Mouse (Mus musculus): ENCODE results near the gene Ms4a3.

Ms4a3 gene

DNA sequence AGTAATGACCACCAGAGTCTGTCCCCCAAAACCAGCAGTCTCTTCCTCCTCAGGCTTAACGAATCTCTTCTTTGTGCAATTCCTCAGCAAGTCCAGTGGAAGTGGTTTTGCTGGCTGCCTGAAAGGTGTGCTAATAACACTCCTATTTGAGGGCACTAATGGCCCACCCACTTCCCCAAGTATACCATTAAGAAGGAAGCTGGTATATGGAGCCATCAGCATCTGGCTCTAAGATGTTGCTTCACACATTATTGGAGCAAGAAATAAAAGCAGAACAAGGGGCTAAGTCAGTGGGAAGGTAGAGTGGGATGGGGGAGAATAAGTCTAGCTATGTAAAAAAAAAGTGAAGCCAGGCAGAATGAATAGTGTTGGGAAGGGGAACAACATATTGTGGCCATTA is at the start of gene Ms4a3:
Ms4a3 (minus strand) TSS at position 120 of the 400 bp plus-strand sequence.
- DNase-seq (ENCODE audit: low spot score) = no peak

- DNase-seq (ENCODE audit: low spot score) = no peak
Observed at GRCm38 (mm10) chr19:11661562-11661961, 20.9 kb upstream of the Ms4a3 start.

- DNase-seq (ENCODE audit: low spot score) = no peak
Observed at GRCm38 (mm10) chr19:11660459-11660858, 19.8 kb upstream of the Ms4a3 start, which contains the start of gene Oosp2. Gene Oosp2 (minus strand): TSS chr19:11660559.

GRCm38 (mm10) chr19:11659142-11659541 is 18.5 kb upstream of the Ms4a3 start:
- DNase-seq (ENCODE audit: low spot score) = no peak

- no peak for DNase-seq (ENCODE audit: low spot score)
Observed at GRCm38 (mm10) chr19:11649564-11649963, 8.9 kb upstream of the Ms4a3 start.

DNA sequence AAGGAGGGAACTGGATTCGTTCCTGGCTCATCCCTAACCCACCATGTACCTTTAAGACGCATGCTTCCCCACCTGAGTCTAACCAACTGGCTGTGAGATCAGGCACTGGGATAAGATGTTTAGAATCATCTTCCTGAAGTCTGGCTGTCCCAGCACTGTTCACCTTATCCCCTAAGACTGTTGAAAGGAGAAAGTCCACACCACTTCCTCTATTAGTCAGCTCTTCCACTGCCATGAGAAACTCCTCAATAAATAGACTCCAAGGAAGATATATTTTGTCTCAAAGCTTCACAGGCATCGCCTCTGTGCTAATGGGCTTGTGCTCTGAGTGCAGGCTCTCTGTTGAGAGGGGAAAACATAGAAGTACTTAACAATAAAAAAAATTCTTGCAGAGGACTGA is 5.5 kb upstream of the Ms4a3 start:
- DNase-seq (ENCODE audit: low spot score) = no peak

GRCm38 (mm10) chr19:11639038-11639437 is 1.6 kb downstream of the Ms4a3 start:
- no peak for DNase-seq (ENCODE audit: low spot score)

DNA sequence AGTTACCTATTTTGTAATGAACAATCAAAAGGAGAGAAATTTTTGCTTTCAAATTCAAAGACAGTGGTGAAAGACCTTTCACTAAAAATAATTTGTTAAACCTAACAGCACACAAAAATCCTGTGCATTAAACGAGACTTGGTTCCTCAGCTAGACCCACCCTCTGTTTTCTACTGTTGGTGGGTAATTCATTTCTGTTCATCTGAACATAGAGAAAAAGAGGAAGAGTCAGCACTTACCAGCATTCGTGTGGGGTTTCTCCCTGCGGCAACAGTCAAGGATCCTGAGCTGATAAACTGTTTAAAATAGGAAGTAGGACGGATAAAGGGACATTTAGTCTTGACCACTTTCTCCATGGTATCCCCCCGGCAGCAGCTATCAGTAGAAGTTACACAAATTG is 5.1 kb downstream of the Ms4a3 start:
- DNase-seq (ENCODE audit: low spot score) = no peak

GRCm38 (mm10) chr19:11634330-11634729 is 6.3 kb downstream of the Ms4a3 start:
- no peak for DNase-seq (ENCODE audit: low spot score)

GRCm38 (mm10) chr19:11633732-11634131 is 6.9 kb downstream of the Ms4a3 start:
- no peak for DNase-seq (ENCODE audit: low spot score)

- no peak for DNase-seq (ENCODE audit: low spot score)
Observed at GRCm38 (mm10) chr19:11625231-11625630, 15.4 kb downstream of the Ms4a3 start.

- no peak for DNase-seq (ENCODE audit: low spot score)
Observed at GRCm38 (mm10) chr19:11624800-11625199, 15.9 kb downstream of the Ms4a3 start.

GRCm38 (mm10) chr19:11623551-11623950 is 17.1 kb downstream of the Ms4a3 start, which contains the start of gene Ms4a2:
Gene Ms4a2 (minus strand): TSS chr19:11623719.
- DNase-seq (ENCODE audit: low spot score) = no peak

- no peak for DNase-seq (ENCODE audit: low spot score)
Observed at GRCm38 (mm10) chr19:11617983-11618382, 22.7 kb downstream of the Ms4a3 start.

- DNase-seq (ENCODE audit: low spot score) = no peak
Observed at GRCm38 (mm10) chr19:11614805-11615204, 25.8 kb downstream of the Ms4a3 start.

- no peak for DNase-seq (ENCODE audit: low spot score)
Observed at GRCm38 (mm10) chr19:11613776-11614443, 26.7 kb downstream of the Ms4a3 start.

GRCm38 (mm10) chr19:11613084-11613483 is 27.6 kb downstream of the Ms4a3 start:
- DNase-seq (ENCODE audit: low spot score) = no peak

- DNase-seq (ENCODE audit: low spot score) = no peak
Observed at GRCm38 (mm10) chr19:11612293-11612692, 28.4 kb downstream of the Ms4a3 start.

DNA sequence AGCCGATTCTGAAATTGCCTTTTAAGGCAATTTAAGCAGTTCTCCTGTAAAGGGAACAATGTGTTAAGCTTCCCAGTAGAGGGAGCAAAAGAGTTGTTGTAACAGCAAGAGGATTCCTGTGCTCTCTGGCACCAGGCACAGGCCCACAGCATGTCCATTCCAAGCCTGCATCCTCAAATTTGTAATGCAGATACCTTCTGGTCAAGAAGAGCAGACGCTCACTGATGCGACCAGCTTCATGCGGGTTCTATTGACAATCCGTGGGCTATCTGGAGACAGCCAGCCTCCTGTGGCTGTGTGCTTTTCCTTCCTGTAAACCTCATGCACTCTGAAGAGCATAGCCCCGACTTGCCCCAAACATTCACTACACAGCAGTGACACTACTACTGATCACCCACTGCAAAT is 29.1 kb downstream of the Ms4a3 start:
- DNase-seq (ENCODE audit: low spot score) = no peak

- no peak for DNase-seq (ENCODE audit: low spot score)
Observed at GRCm38 (mm10) chr19:11608172-11608571, 32.5 kb downstream of the Ms4a3 start.

- DNase-seq (ENCODE audit: low spot score) = no peak
Observed at GRCm38 (mm10) chr19:11604603-11605002, 36.0 kb downstream of the Ms4a3 start, which contains the start of gene Ms4a6d. Gene Ms4a6d (minus strand): TSS chr19:11604849.

GRCm38 (mm10) chr19:11602026-11602425 is 38.6 kb downstream of the Ms4a3 start:
- DNase-seq (ENCODE audit: low spot score) = no peak

- DNase-seq (ENCODE audit: low spot score) = no peak
Observed at GRCm38 (mm10) chr19:11601349-11601748, 39.3 kb downstream of the Ms4a3 start.

DNA sequence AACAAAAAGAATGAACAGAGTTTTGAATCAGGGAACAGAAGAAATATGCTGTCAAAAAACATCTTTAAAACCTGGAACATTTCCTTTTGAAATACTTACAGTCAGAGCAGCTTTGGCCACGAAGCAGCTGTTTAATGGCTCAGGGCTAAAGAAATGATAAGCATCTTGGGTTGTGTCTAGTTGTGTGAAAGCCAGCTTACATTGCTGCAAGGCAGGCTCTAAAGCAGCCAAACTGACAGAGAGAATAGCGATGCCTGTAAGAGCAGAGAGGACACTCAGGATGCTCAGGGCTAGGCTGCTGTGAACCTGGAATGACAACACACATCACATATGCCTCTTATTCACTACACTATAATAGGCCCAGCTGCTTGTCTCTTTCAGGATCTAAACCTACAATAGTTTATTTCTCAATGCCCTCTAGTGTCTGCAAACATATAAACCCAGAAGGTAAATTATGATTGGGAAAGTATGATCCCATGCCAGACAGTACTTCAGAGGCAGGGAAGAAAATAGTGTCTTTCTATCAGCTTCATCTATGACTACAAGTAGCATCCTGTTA is 50.7 kb downstream of the Ms4a3 start:
- DNase-seq (ENCODE audit: low spot score) = no peak
